Mouse (Mus musculus): ENCODE measurements at regions not wholly inside any gene's neighbourhood (a gene's known extent, or its start where the extent isn't known, plus 50 kb on each side); places are given as distances from the start of the nearest gene placed in this dataset.

- in situ Hi-C loops (cut with MboI; ENCODE audit: low pct_unique_long_range_greater_than_20kb in 1 of 2, low sequenced_read_pairs in 2 of 2, unreplicated experiment in 1 of 2): no loop called here
Measured at GRCm38 (mm10) chr11:82518691-82519090, 130.0 kb downstream of the Tmem132e start.

GRCm38 (mm10) chr11:82514526-82515144 lies 125.9 kb downstream of the Tmem132e start:
- in situ Hi-C loops (cut with MboI; ENCODE audit: low pct_unique_long_range_greater_than_20kb in 1 of 2, low sequenced_read_pairs in 2 of 2, unreplicated experiment in 1 of 2): no loop called here

- in situ Hi-C loops (cut with MboI; ENCODE audit: low pct_unique_long_range_greater_than_20kb in 1 of 2, low sequenced_read_pairs in 2 of 2, unreplicated experiment in 1 of 2): no loop called here
Measured at GRCm38 (mm10) chr11:82508564-82508963, 119.9 kb downstream of the Tmem132e start.

All from mouse embryonic stem cell (cell line).